17 mouse cellular contexts compared by ENCODE assay signal in the genomic region with DNA sequence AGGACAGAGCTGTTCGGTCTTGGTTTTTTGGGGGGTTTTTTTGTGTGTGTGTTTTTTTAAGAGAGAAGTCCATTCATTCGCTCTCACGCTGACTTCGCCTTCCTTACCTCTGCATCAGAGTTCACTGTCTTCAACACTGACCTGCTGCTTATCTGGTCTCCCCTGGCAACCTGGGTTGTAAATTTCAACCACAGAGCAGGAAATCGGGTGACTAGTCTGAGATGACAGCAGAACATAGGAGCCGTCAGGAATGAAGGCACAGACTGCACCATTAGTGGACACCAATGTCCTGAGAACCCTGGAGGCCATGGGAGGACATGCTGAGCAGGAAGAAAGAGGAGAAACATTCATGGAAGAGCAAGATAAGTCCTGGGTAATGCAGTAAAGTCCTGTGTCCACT. TPM values are rescaled to one million over a fixed set of nuclear protein-coding genes. Genes with fewer than 3 reads are reported as not detected.
DNase-seq lines count a peak whose midpoint lies in the region; ATAC-seq lines count a peak whose summit lies in the region.
"Had no signal": no experiment of that assay in that cellular context is flagged by ENCODE, and none has a peak within 500 bp of the region (broad histone marks: within the 10 kb centered on the region; RNA-seq: fewer than 3 reads in every experiment).

No protein-coding gene starts in this region.

- no peak for ATAC-seq in heart, embryonic 14.5 days (ENCODE audit: insufficient number of reproducible peaks, insufficient read depth, low FRiP score, low read depth)
- ATAC-seq: CD4-positive, CD25-positive, alpha-beta regulatory T cell, adult 4 months; inflammation-experienced regulatory T-cells, adult 6 months had no signal

- WGBS in heart, embryonic 14.5 days: 23% methylated on average over 6 of the region's 6 CpGs
- WGBS in large intestine, adult 2 months: 37% methylated on average over 6 of the region's 6 CpGs

- no peak overlapping the region for H3K4me3 ChIP-seq in heart, embryonic 14.5 days (ENCODE audit: control insufficient read depth in 1 of 2, insufficient read depth in 1 of 2, low read depth in 1 of 2, low read length in 2 of 2)
- H3K4me3 ChIP-seq: embryonic facial prominence, embryonic 13.5 days had no signal

- peaks cover 6% of the 10 kb centered on the region for H3K36me3 ChIP-seq in heart, embryonic 14.5 days (ENCODE audit: control insufficient read depth, insufficient read depth, low read length)
- H3K36me3 ChIP-seq: embryonic facial prominence, embryonic 13.5 days had no signal

- no peaks in the 10 kb centered on the region for H3K27me3 ChIP-seq in heart, embryonic 14.5 days (ENCODE audit: control insufficient read depth, insufficient read depth, low read length)
- H3K27me3 ChIP-seq: embryonic facial prominence, embryonic 13.5 days had no signal

- peak overlapping the region; percentile 18 to 72; a peak in 3 of 4 replicates for H3K27ac ChIP-seq in heart, embryonic 14.5 days (replicated peaks in 1 of 2; ENCODE audit: control insufficient read depth in 1 of 2, insufficient read depth in 1 of 2, low read depth in 2 of 2, low read length in 2 of 2)
- H3K27ac ChIP-seq: embryonic facial prominence, embryonic 13.5 days; macrophage had no signal

- H3K9me3 ChIP-seq in heart, embryonic 14.5 days (ENCODE audit: control insufficient read depth, low read length): no peaks in the 10 kb centered on the region
- H3K9me3 ChIP-seq: embryonic facial prominence, embryonic 13.5 days had no signal

- DNase-seq in heart, adult 18-20 months: no peak
- DNase-seq in urinary bladder, postnatal 36 days (ENCODE audit: low spot score in 2 of 2): peak; percentile 24 to 33
- DNase-seq in urinary bladder, adult 2 months (ENCODE audit: low spot score): no peak
- peak; percentile 67 for DNase-seq in large intestine, adult 2 months (ENCODE audit: low read depth, low spot score)
- no peak for DNase-seq in left cerebral cortex, postnatal 4 days
- no peak for DNase-seq in spleen, adult 12 weeks (ENCODE audit: low spot score)
- DNase-seq: cerebellum, adult 11-12 months; kidney, postnatal 36 days; lung, adult 18-20 months; midbrain, embryonic 14.5 days; thymus, postnatal 4 days had no signal

- intact Hi-C loops in left cerebral cortex, postnatal 4 days (cut with DNase I): no loop called here

- peaks cover 27 to 60% of the 10 kb centered on the region in 2 experiments for H3K4me1 ChIP-seq in heart, embryonic 14.5 days (ENCODE audit: control insufficient read depth in 2 of 2, insufficient read depth in 2 of 2, low read length in 2 of 2)
- H3K4me1 ChIP-seq: embryonic facial prominence, embryonic 13.5 days had no signal

- peak overlapping the region; percentile 25 for H3K4me2 ChIP-seq in heart, embryonic 14.5 days (ENCODE audit: low read length)
- H3K4me2 ChIP-seq: embryonic facial prominence, embryonic 13.5 days had no signal

- peak overlapping the region; percentile 50; the same call in 1 of the 2 replicates for H3K9ac ChIP-seq in heart, embryonic 14.5 days (ENCODE audit: low read length)
- H3K9ac ChIP-seq: embryonic facial prominence, embryonic 13.5 days had no signal

RNA-seq across cellular contexts. Expression of gene Stk39, which starts 51.1 kb away (rescaled TPM):
- 89.0 and 90.8 TPM in 2 replicates for polyA plus RNA-seq in heart, embryonic 14.5 days (2014; fragmentation: Nextera tagmentation; extraction: Ambion mirVana)
- 10 to 100 TPM; 88.1 to 97.1 TPM for total RNA-seq in heart, adult 18-20 months (2021)
- 22.7 and 24.9 TPM in 2 replicates for polyA plus RNA-seq in urinary bladder, adult 2 months (2012; rRNA removed)
- 5.0 and 5.7 TPM in 2 replicates for polyA plus RNA-seq in large intestine, adult 2 months (2012; rRNA removed)
- 10 to 100 TPM; 48.2 to 53.6 TPM for total RNA-seq in left cerebral cortex, postnatal 4 days (2021)
- total RNA-seq: MEL had no signal

Comparison
In these comparisons a context has a peak if more than half of its experiments do, and no peak if none do; other contexts are left out.
1. DNase-seq: peak in urinary bladder, postnatal 36 days (2 of 2) and large intestine, adult 2 months (single experiment); none in heart, adult 18-20 months (0 of 2), urinary bladder, adult 2 months (single experiment), left cerebral cortex, postnatal 4 days (single experiment) and spleen, adult 12 weeks (single experiment).